Mouse (Mus musculus): ENCODE data around the gene Dcun1d4. TPM values are rescaled to one million over a fixed set of nuclear protein-coding genes. Genes with fewer than 3 reads are reported as not detected.

The Dcun1d4 gene
- polyA plus RNA-seq, 1 experiment: 32.9 TPM

- H3K9me3 ChIP-seq (replicated peaks; ENCODE audit: control insufficient read depth, insufficient read depth, low read length, poor library complexity, severe bottlenecking): no peaks in the 10 kb centered on the region
- TF ChIP-seq CTCF (IDR thresholded peaks at IDR 0.05; ENCODE audit: low read depth, low read length) (no peak), EP300 (IDR thresholded peaks at IDR 0.05; ENCODE audit: insufficient read depth, low read depth, low read length) (no peak), POLR2A (IDR thresholded peaks at IDR 0.05; ENCODE audit: insufficient read depth, low read length) (no peak)
- H3K4me1 ChIP-seq (ENCODE audit: control insufficient read depth, insufficient read depth, low read length): no peaks in the 10 kb centered on the region
- H3K9ac ChIP-seq (ENCODE audit: low read depth, poor library complexity, severe bottlenecking): no peak overlapping the region
- no peak overlapping the region for H3K27ac ChIP-seq (ENCODE audit: insufficient read depth, low read length)
- H3K36me3 ChIP-seq (ENCODE audit: control insufficient read depth, insufficient read depth, low read length, poor library complexity, severe bottlenecking): peaks cover 5% of the 10 kb centered on the region; the same call in 1 of the 2 replicates
- H3K4me3 ChIP-seq (ENCODE audit: low read depth, low read length): no peak overlapping the region
- no peaks in the 10 kb centered on the region for H3K27me3 ChIP-seq (ENCODE audit: control insufficient read depth, insufficient read depth, low read length, poor library complexity, severe bottlenecking)
Observed at GRCm38 (mm10) chr5:73545641-73546040, 64.8 kb downstream of the Dcun1d4 start.

GRCm38 (mm10) chr5:73547252-73547651, 66.5 kb downstream of the Dcun1d4 start:
- no peak overlapping the region for H3K27ac ChIP-seq (ENCODE audit: insufficient read depth, low read length)
- no peak overlapping the region for H3K9ac ChIP-seq (ENCODE audit: low read depth, poor library complexity, severe bottlenecking)
- no peaks in the 10 kb centered on the region for H3K9me3 ChIP-seq (replicated peaks; ENCODE audit: control insufficient read depth, insufficient read depth, low read length, poor library complexity, severe bottlenecking)
- no peaks in the 10 kb centered on the region for H3K4me1 ChIP-seq (ENCODE audit: control insufficient read depth, insufficient read depth, low read length)
- H3K4me3 ChIP-seq (ENCODE audit: low read depth, low read length): no peak overlapping the region
- TF ChIP-seq CTCF (IDR thresholded peaks at IDR 0.05; ENCODE audit: low read depth, low read length): no peak
- peaks cover 2% of the 10 kb centered on the region; the same call in 1 of the 2 replicates for H3K36me3 ChIP-seq (ENCODE audit: control insufficient read depth, insufficient read depth, low read length, poor library complexity, severe bottlenecking)
- H3K27me3 ChIP-seq (ENCODE audit: control insufficient read depth, insufficient read depth, low read length, poor library complexity, severe bottlenecking): no peaks in the 10 kb centered on the region

- Histone ChIP-seq H3K27me3 (ENCODE audit: control insufficient read depth, insufficient read depth, low read length, poor library complexity, severe bottlenecking) (no peaks in the 10 kb centered on the region), H3K36me3 (ENCODE audit: control insufficient read depth, insufficient read depth, low read length, poor library complexity, severe bottlenecking) (peaks cover 2% of the 10 kb centered on the region; the same call in 1 of the 2 replicates), H3K9me3 (replicated peaks; ENCODE audit: control insufficient read depth, insufficient read depth, low read length, poor library complexity, severe bottlenecking) (no peaks in the 10 kb centered on the region), H3K27ac (ENCODE audit: insufficient read depth, low read length) (no peak overlapping the region), H3K9ac (ENCODE audit: low read depth, poor library complexity, severe bottlenecking) (no peak overlapping the region), H3K4me3 (ENCODE audit: low read depth, low read length) (no peak overlapping the region), H3K4me1 (ENCODE audit: control insufficient read depth, insufficient read depth, low read length) (no peaks in the 10 kb centered on the region)
- TF ChIP-seq EP300 (IDR thresholded peaks at IDR 0.05; ENCODE audit: insufficient read depth, low read depth, low read length) (no peak), POLR2A (IDR thresholded peaks at IDR 0.05; ENCODE audit: insufficient read depth, low read length) (no peak), CTCF (IDR thresholded peaks at IDR 0.05; ENCODE audit: low read depth, low read length) (no peak)
Observed at GRCm38 (mm10) chr5:73548237-73548636, 67.4 kb downstream of the Dcun1d4 start.

- Histone ChIP-seq H3K9me3 (replicated peaks; ENCODE audit: control insufficient read depth, insufficient read depth, low read length, poor library complexity, severe bottlenecking) (no peaks in the 10 kb centered on the region), H3K4me1 (ENCODE audit: control insufficient read depth, insufficient read depth, low read length) (no peaks in the 10 kb centered on the region), H3K9ac (ENCODE audit: low read depth, poor library complexity, severe bottlenecking) (no peak overlapping the region), H3K27me3 (ENCODE audit: control insufficient read depth, insufficient read depth, low read length, poor library complexity, severe bottlenecking) (no peaks in the 10 kb centered on the region), H3K27ac (ENCODE audit: insufficient read depth, low read length) (no peak overlapping the region), H3K4me3 (ENCODE audit: low read depth, low read length) (no peak overlapping the region), H3K36me3 (ENCODE audit: control insufficient read depth, insufficient read depth, low read length, poor library complexity, severe bottlenecking) (peaks cover 2% of the 10 kb centered on the region; the same call in 1 of the 2 replicates)
- no peak for TF ChIP-seq EP300 (IDR thresholded peaks at IDR 0.05; ENCODE audit: insufficient read depth, low read depth, low read length)
- no peak for TF ChIP-seq POLR2A (IDR thresholded peaks at IDR 0.05; ENCODE audit: insufficient read depth, low read length)
- TF ChIP-seq CTCF (IDR thresholded peaks at IDR 0.05; ENCODE audit: low read depth, low read length): no peak
Observed at GRCm38 (mm10) chr5:73548838-73549237, 68.0 kb downstream of the Dcun1d4 start.

- H3K9ac ChIP-seq (ENCODE audit: low read depth, poor library complexity, severe bottlenecking): no peak overlapping the region
- 0 out of 2 replicates have a peak, but pooled peaks cover 2% of the 10 kb centered on the region for H3K36me3 ChIP-seq (ENCODE audit: control insufficient read depth, insufficient read depth, low read length, poor library complexity, severe bottlenecking)
- TF ChIP-seq EP300 (IDR thresholded peaks at IDR 0.05; ENCODE audit: insufficient read depth, low read depth, low read length): no peak
- no peak for TF ChIP-seq CTCF (IDR thresholded peaks at IDR 0.05; ENCODE audit: low read depth, low read length)
- TF ChIP-seq POLR2A (IDR thresholded peaks at IDR 0.05; ENCODE audit: insufficient read depth, low read length): no peak
- H3K4me1 ChIP-seq (ENCODE audit: control insufficient read depth, insufficient read depth, low read length): no peaks in the 10 kb centered on the region
- H3K27me3 ChIP-seq (ENCODE audit: control insufficient read depth, insufficient read depth, low read length, poor library complexity, severe bottlenecking): no peaks in the 10 kb centered on the region
- no peak overlapping the region for H3K27ac ChIP-seq (ENCODE audit: insufficient read depth, low read length)
- 0 out of 2 replicates have a peak, but pooled peaks cover 4% of the 10 kb centered on the region for H3K9me3 ChIP-seq (replicated peaks; ENCODE audit: control insufficient read depth, insufficient read depth, low read length, poor library complexity, severe bottlenecking)
- no peak overlapping the region for H3K4me3 ChIP-seq (ENCODE audit: low read depth, low read length)
Observed at GRCm38 (mm10) chr5:73551836-73552235, 71.0 kb downstream of the Dcun1d4 start.

- Histone ChIP-seq H3K4me3 (ENCODE audit: low read depth, low read length) (no peak overlapping the region), H3K27ac (ENCODE audit: insufficient read depth, low read length) (no peak overlapping the region), H3K4me1 (ENCODE audit: control insufficient read depth, insufficient read depth, low read length) (no peaks in the 10 kb centered on the region), H3K9ac (ENCODE audit: low read depth, poor library complexity, severe bottlenecking) (no peak overlapping the region), H3K27me3 (ENCODE audit: control insufficient read depth, insufficient read depth, low read length, poor library complexity, severe bottlenecking) (no peaks in the 10 kb centered on the region), H3K9me3 (replicated peaks; ENCODE audit: control insufficient read depth, insufficient read depth, low read length, poor library complexity, severe bottlenecking) (0 out of 2 replicates have a peak, but pooled peaks cover 4% of the 10 kb centered on the region), H3K36me3 (ENCODE audit: control insufficient read depth, insufficient read depth, low read length, poor library complexity, severe bottlenecking) (0 out of 2 replicates have a peak, but pooled peaks cover 3% of the 10 kb centered on the region)
- TF ChIP-seq POLR2A (IDR thresholded peaks at IDR 0.05; ENCODE audit: insufficient read depth, low read length) (no peak), CTCF (IDR thresholded peaks at IDR 0.05; ENCODE audit: low read depth, low read length) (no peak), EP300 (IDR thresholded peaks at IDR 0.05; ENCODE audit: insufficient read depth, low read depth, low read length) (no peak)
Observed at GRCm38 (mm10) chr5:73553903-73554302, 73.1 kb downstream of the Dcun1d4 start.

All from ES-Bruce4 (cell line).